Mouse (Mus musculus) adrenal gland, postnatal 4 days (tissue): ENCODE data around the gene Vps8. TPM values are rescaled to one million over a fixed set of nuclear protein-coding genes. Genes with fewer than 3 reads are reported as not detected.

Experiments
- DNase-seq, 2 experiments: peaks; one replicate each; pipeline ENCODE4 v3.0.0; 2021 to 2022; ENCODE audit warnings: low spot score in 2 of 2, mixed read lengths in 2 of 2
- total RNA-seq, 2 experiments: library from RNA; stranded (reverse); gene quantifications; 2 replicates each; pipeline ENCODE4 v1.2.3; 2021

Vps8 gene
- total RNA-seq, 2 experiments from 2014 or later, result 24.5 to 26.1 TPM

GRCm38 (mm10) chr16:21620630-21621029 lies 197.7 kb downstream of the Vps8 start:
- no peak for DNase-seq

GRCm38 (mm10) chr16:21625784-21626634 lies 203.1 kb downstream of the Vps8 start:
- no peak for DNase-seq

GRCm38 (mm10) chr16:21627248-21627647 lies 204.3 kb downstream of the Vps8 start:
- DNase-seq, result no peak

GRCm38 (mm10) chr16:21628061-21628591 lies 205.2 kb downstream of the Vps8 start:
- DNase-seq, result no peak

- no peak for DNase-seq
These were observed 207.7 kb downstream of the Vps8 start for GRCm38 (mm10) chr16:21630614-21631013.

GRCm38 (mm10) chr16:21631815-21632222 lies 208.9 kb downstream of the Vps8 start:
- DNase-seq, result no peak

- no peak for DNase-seq
These were observed 211.5 kb downstream of the Vps8 start for GRCm38 (mm10) chr16:21634460-21634859.

- no peak for DNase-seq
These were observed 213.4 kb downstream of the Vps8 start for GRCm38 (mm10) chr16:21636156-21636853.

GRCm38 (mm10) chr16:21637201-21637819 lies 214.4 kb downstream of the Vps8 start:
- no peak for DNase-seq

- DNase-seq, result no peak
These were observed 218.0 kb downstream of the Vps8 start for GRCm38 (mm10) chr16:21640766-21641499.

GRCm38 (mm10) chr16:21641944-21642343 lies 219.0 kb downstream of the Vps8 start:
- DNase-seq, result no peak

- DNase-seq, result no peak
These were observed 220.0 kb downstream of the Vps8 start for GRCm38 (mm10) chr16:21642906-21643305.

GRCm38 (mm10) chr16:21643621-21644041 lies 220.7 kb downstream of the Vps8 start:
- no peak for DNase-seq

- DNase-seq, result no peak
These were observed 221.2 kb downstream of the Vps8 start for GRCm38 (mm10) chr16:21644066-21644561.

- no peak for DNase-seq
These were observed 221.7 kb downstream of the Vps8 start for GRCm38 (mm10) chr16:21644574-21644973.

- DNase-seq, result no peak
These were observed 223.0 kb downstream of the Vps8 start for GRCm38 (mm10) chr16:21645915-21646314.

- no peak for DNase-seq
These were observed 223.6 kb downstream of the Vps8 start for GRCm38 (mm10) chr16:21646496-21646895.

GRCm38 (mm10) chr16:21648800-21649199 lies 225.9 kb downstream of the Vps8 start:
- DNase-seq, result no peak

- DNase-seq, result no peak
These were observed 227.4 kb downstream of the Vps8 start for GRCm38 (mm10) chr16:21650289-21650688.

- no peak for DNase-seq
These were observed 228.2 kb downstream of the Vps8 start for GRCm38 (mm10) chr16:21651161-21651560.

- no peak for DNase-seq
These were observed 230.2 kb downstream of the Vps8 start for GRCm38 (mm10) chr16:21653151-21653550.
